Mouse (Mus musculus) forebrain, embryonic 14.5 days (tissue): ENCODE measurements around the gene Sar1b. TPM values are rescaled to one million over a fixed set of nuclear protein-coding genes. Genes with fewer than 3 reads are reported as not detected.
"Not testable (repeated sequence)": the region's sequence is repeated elsewhere in the genome, so short reads cannot be mapped to it uniquely, and the experiment has no call there.

Experiments used
- ATAC-seq: fragments of 200-750 bp; cut with Nextera tagmentation; 2 replicates; pipeline ENCODE4 v1.8.0; 2017; ENCODE audit warnings: mild to moderate bottlenecking, moderate library complexity
- DNase-seq: peaks from one replicate; pipeline ENCODE4 v3.0.0-alpha.2; 2015; ENCODE audit warnings: low spot score
- H3K27ac ChIP-seq: fragments of 300-500 bp; sonication (generic); 2 replicates; pipeline ENCODE4 v1.5.1; 2014; ENCODE audit warnings: low read depth, mild to moderate bottlenecking, control low read depth, low read length, moderate library complexity
- H3K27me3 ChIP-seq: fragments of 300-500 bp; sonication (generic); replicated peaks from 2 replicates; pipeline ENCODE4 v1.6.1; 2014; ENCODE audit warnings: low read length, control low read depth, mixed read lengths; ENCODE audit not compliant: control insufficient read depth, insufficient read depth
- H3K36me3 ChIP-seq: fragments of 300-500 bp; sonication (generic); 2 replicates; pipeline ENCODE4 v1.6.1; 2014; ENCODE audit warnings: low read length, control low read depth; ENCODE audit not compliant: control insufficient read depth, insufficient read depth
- H3K4me1 ChIP-seq: fragments of 300-500 bp; sonication (generic); 2 replicates; pipeline ENCODE4 v1.6.1; 2014; ENCODE audit warnings: antibody characterized with exemption, low read length, control low read depth; ENCODE audit not compliant: control insufficient read depth, insufficient read depth
- H3K4me2 ChIP-seq: fragments of 300-500 bp; sonication (generic); 2 replicates; pipeline ENCODE4 v1.6.1; 2014; ENCODE audit warnings: mild to moderate bottlenecking, control low read depth, low read length
- H3K4me3 ChIP-seq: fragments of 300-500 bp; sonication (generic); 2 replicates; pipeline ENCODE4 v1.5.1; 2014; ENCODE audit warnings: low read depth, low read length, control low read depth
- H3K9ac ChIP-seq: fragments of 300-500 bp; sonication (generic); 2 replicates; pipeline ENCODE4 v1.6.1; 2014; ENCODE audit warnings: mild to moderate bottlenecking, low read length, control low read depth, moderate library complexity
- H3K9me3 ChIP-seq: fragments of 300-500 bp; sonication (generic); replicated peaks from 2 replicates; pipeline ENCODE4 v1.6.1; 2016; ENCODE audit warnings: low read length, control low read depth, mixed read lengths; ENCODE audit not compliant: control insufficient read depth
- WGBS: fragments of 180-500 bp; shearing (Covaris S2); extraction: QIAGEN DNeasy Blood & Tissue Kit; methylation state at CpG from one replicate; pipeline ENCODE4 v1.1.7; 2014; 5-methylcytosine and 5-hydroxymethylcytosine counted together
- polyA plus RNA-seq: library from polyadenylated mRNA; unstranded; fragments of >200 nt; fragmentation: Nextera tagmentation; extraction: Ambion mirVana; gene quantifications from 2 replicates; pipeline ENCODE4 v1.2.1, GENCODE M21; 2014

Sar1b gene
- polyA plus RNA-seq, result 179 and 184 TPM in 2 replicates

DNA sequence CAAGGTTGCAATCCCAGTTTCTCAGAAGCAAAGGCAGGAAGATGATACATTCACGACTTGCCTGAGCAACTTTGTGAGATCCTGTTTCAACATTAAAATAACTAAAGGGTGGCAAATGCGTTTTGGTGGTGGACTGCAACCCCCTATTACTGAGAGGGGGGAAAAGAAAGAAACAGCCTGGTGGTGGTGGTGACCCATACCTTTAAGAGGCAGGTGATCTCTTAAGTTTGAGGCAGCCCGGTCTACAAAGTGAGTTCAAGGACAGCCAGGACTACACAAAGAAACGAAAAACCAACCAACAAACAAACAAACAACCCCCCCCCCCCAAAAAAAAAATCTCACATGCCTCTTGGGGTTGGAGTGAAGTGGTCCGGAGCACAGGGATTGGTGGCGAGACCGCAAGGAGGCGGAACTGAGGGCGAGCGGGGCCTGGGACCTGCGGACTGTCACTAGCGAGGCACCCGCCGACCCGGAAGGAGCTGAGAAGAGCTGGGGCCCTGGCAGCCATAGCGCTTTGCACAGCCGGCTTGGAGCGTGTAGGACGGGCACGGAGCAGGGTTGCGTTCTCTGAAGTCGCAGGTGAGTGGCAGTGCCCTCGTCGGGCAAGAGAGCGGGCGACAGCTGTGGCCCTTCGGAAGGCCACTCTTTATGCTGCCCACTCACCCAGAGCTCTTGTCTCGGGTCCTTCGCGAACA lies at the start of gene Sar1b, which contains the start of gene Sec24a:
TSS of gene Sar1b (plus strand) at position 475 of the 695 bp plus-strand sequence.
TSS of gene Sec24a (minus strand) at position 422 of the 695 bp plus-strand sequence.
- no peaks in the 10 kb centered on the region for H3K9me3 ChIP-seq
- H3K4me3 ChIP-seq, result peak within 1 kb of the TSS; percentile 64
- H3K36me3 ChIP-seq, result no peaks in the 10 kb centered on the region
- peak; percentile 94 for ATAC-seq
- peak; percentile 79 for DNase-seq
- H3K27ac ChIP-seq, result no peak within 1 kb of the TSS
- peak within 1 kb of the TSS; percentile 83 for H3K9ac ChIP-seq
- H3K4me2 ChIP-seq, result peak within 1 kb of the TSS; percentile 93
- under 1% methylated on average over 30 of the region's 30 CpGs for WGBS
- H3K27me3 ChIP-seq, result no peaks in the 10 kb centered on the region
- H3K4me1 ChIP-seq, result peaks cover 10% of the 10 kb centered on the region

GRCm38 (mm10) chr11:51721066-51721465 lies 42.4 kb upstream of the Sar1b start:
- no peak overlapping the region for H3K4me3 ChIP-seq
- H3K9me3 ChIP-seq, result no peaks in the 10 kb centered on the region
- DNase-seq (no peak), ATAC-seq (no peak)
- H3K4me1 ChIP-seq, result no peaks in the 10 kb centered on the region
- 95% methylated on average over 11 of the region's 11 CpGs for WGBS
- H3K4me2 ChIP-seq, result no peak overlapping the region
- no peak overlapping the region for H3K27ac ChIP-seq
- no peaks in the 10 kb centered on the region for H3K27me3 ChIP-seq
- H3K9ac ChIP-seq, result no peak overlapping the region
- H3K36me3 ChIP-seq, result peaks cover 71% of the 10 kb centered on the region

DNA sequence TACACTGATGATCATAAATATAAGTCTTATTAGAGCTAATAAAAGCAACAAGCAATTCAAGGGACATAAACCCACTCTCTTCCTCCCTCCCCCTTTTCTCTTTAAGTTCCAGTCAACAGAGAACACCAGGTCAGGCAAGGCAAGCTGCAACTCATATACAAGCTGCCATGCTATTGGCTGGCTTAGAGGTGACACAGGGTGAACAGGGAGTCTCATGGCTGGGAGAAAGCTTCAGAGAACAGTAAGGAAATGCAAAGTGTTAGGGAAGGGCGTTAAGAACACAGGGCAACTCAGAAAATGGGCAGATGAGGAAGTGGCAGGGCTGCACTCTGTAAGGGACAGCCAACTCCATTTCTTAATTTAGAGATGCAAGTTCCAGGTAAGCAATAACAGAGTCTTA lies 30.6 kb upstream of the Sar1b start:
- no peak overlapping the region for H3K9ac ChIP-seq
- no peaks in the 10 kb centered on the region for H3K9me3 ChIP-seq

GRCm38 (mm10) chr11:51734218-51734617 lies 29.3 kb upstream of the Sar1b start:
- not testable (repeated sequence) for H3K27me3 ChIP-seq, H3K4me2 ChIP-seq, DNase-seq, H3K27ac ChIP-seq, H3K4me3 ChIP-seq, H3K9ac ChIP-seq, H3K9me3 ChIP-seq, ATAC-seq, H3K4me1 ChIP-seq
- 94% methylated on average over 12 of the region's 13 CpGs for WGBS
- peaks cover 44% of the 10 kb centered on the region for H3K36me3 ChIP-seq

More for the DNA sequence above, 30.6 kb upstream of the Sar1b start:
- Histone ChIP-seq H3K27me3 (no peaks in the 10 kb centered on the region), H3K4me2 (no peak overlapping the region), H3K4me3 (no peak overlapping the region), H3K36me3 (peaks cover 44% of the 10 kb centered on the region), H3K4me1 (no peaks in the 10 kb centered on the region), H3K27ac (no peak overlapping the region)
- WGBS, result 88% methylated on average over 1 of the region's 1 CpGs
- DNase-seq, result no peak
- no peak for ATAC-seq

GRCm38 (mm10) chr11:51738651-51739403 lies 24.7 kb upstream of the Sar1b start:
- no peak overlapping the region for H3K4me3 ChIP-seq
- H3K27me3 ChIP-seq, result no peaks in the 10 kb centered on the region
- no peak overlapping the region for H3K4me2 ChIP-seq
- ATAC-seq (no peak), DNase-seq (no peak)
- H3K27ac ChIP-seq, result no peak overlapping the region
- H3K36me3 ChIP-seq, result peaks cover 44% of the 10 kb centered on the region
- no peaks in the 10 kb centered on the region for H3K9me3 ChIP-seq
- 86% methylated on average over 3 of the region's 3 CpGs for WGBS
- no peak overlapping the region for H3K9ac ChIP-seq
- H3K4me1 ChIP-seq, result no peaks in the 10 kb centered on the region

- no peaks in the 10 kb centered on the region for H3K9me3 ChIP-seq
- no peaks in the 10 kb centered on the region for H3K4me1 ChIP-seq
- no peaks in the 10 kb centered on the region for H3K27me3 ChIP-seq
- H3K4me2 ChIP-seq, result no peak overlapping the region
- peaks cover 36% of the 10 kb centered on the region for H3K36me3 ChIP-seq
- H3K9ac ChIP-seq, result no peak overlapping the region
- no peak overlapping the region for H3K27ac ChIP-seq
- no peak overlapping the region for H3K4me3 ChIP-seq
- DNase-seq (no peak), ATAC-seq (no peak)
- WGBS, result 97% methylated on average over 3 of the region's 3 CpGs
These were observed 22.8 kb upstream of the Sar1b start for GRCm38 (mm10) chr11:51740701-51741100.

DNA sequence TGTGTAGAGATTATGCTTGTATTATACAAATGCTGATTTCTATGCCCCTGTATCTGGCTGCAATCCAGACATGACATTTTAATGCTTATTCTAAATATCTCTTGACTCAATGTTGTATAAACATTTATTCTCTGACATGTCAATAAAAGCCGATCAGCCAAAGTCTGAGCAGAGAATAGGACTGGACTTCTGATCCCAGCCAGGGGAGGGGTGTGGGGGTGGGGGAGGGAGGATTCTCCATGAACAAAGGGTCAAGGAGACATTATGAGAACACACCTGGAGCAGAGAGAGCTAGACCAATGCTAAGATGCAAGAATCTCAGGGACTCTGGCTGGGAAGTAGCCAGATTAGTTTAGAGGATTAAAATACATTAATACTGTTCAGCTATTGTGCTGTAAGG lies 17.4 kb upstream of the Sar1b start:
- Histone ChIP-seq H3K27ac (no peak overlapping the region), H3K36me3 (peaks cover 26% of the 10 kb centered on the region), H3K4me1 (no peaks in the 10 kb centered on the region), H3K9me3 (no peaks in the 10 kb centered on the region), H3K4me2 (no peak overlapping the region), H3K4me3 (no peak overlapping the region), H3K27me3 (no peaks in the 10 kb centered on the region), H3K9ac (no peak overlapping the region)
- no peak for ATAC-seq
- WGBS, result 71% methylated on average over 1 of the region's 1 CpGs
- DNase-seq, result no peak

GRCm38 (mm10) chr11:51751623-51752225 lies 11.8 kb upstream of the Sar1b start:
- peaks cover 10% of the 10 kb centered on the region for H3K4me1 ChIP-seq
- ATAC-seq, DNase-seq, H3K27ac ChIP-seq, H3K27me3 ChIP-seq, H3K4me3 ChIP-seq, H3K36me3 ChIP-seq, H3K9me3 ChIP-seq, H3K4me2 ChIP-seq, H3K9ac ChIP-seq: not testable (repeated sequence)
- WGBS, result 74% methylated on average over 6 of the region's 6 CpGs
